Mouse (Mus musculus) CD4-positive naive resting alpha-beta T cell, adult 76 days (primary cell): Measurements from ENCODE around the gene Lcp1. TPM values are rescaled to one million over a fixed set of nuclear protein-coding genes. Genes with fewer than 3 reads are reported as not detected.

Source experiments
- total RNA-seq: library from RNA; stranded (reverse); gene quantifications from one replicate; pipeline ENCODE4 v1.2.4, GENCODE M21; 2023

Gene Lcp1
- total RNA-seq, result 451 TPM

GRCm38 (mm10) chr14:75130501-75131318 lies at the start of gene Lcp1, which contains the start of gene Lrrc63:
Lcp1 (plus strand) TSS chr14:75131101.
Lrrc63 (minus strand) TSS chr14:75130881.

DNA sequence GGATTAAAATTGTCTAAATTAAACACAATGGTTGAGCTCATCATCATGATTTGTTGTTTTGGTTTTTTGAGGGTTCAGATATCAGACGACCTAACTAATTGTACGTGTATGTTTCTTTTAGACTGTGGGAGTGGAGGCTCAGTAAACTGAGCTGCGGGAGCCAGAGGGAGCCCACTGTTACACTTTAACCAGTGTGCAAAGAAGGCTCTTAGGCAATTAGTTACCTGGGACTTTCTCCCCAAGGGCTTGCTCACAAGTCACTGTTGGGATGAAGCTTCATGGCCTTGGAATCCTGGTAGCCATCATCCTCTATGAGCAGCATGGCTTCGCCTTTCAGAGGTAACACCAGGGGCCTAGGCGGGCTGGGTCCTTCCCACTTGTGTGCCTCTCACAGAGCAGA lies 111.2 kb downstream of the Lcp1 start, which contains the start of gene Cpb2:
Gene Cpb2, plus strand, starts transcription at position 201 of the 400 bp plus-strand sequence.

Other genes starting within 250 kb of the Lcp1 start
- gene Lrch1, start 183.2 kb upstream of the Lcp1 start, total RNA-seq, result 108 TPM
- 7.1 TPM for gene Rubcnl, start 115.1 kb upstream of the Lcp1 start, total RNA-seq
- gene Lrrc63, start 220 bp upstream of the Lcp1 start, total RNA-seq, result not detected
- not detected for gene Cpb2, start 111.2 kb downstream of the Lcp1 start, total RNA-seq
- 67.1 TPM for gene Zc3h13, start 153.3 kb downstream of the Lcp1 start, total RNA-seq